Mouse (Mus musculus): ENCODE data around the gene Mlxip.

Gene Mlxip

GRCm38 (mm10) chr5:123436071-123436779, 41.6 kb downstream of the Mlxip start:
- no peak for DNase-seq (ENCODE audit: low spot score)

- DNase-seq (ENCODE audit: low spot score) = no peak
Observed at GRCm38 (mm10) chr5:123436780-123437175, 42.2 kb downstream of the Mlxip start.

- DNase-seq (ENCODE audit: low spot score) = no peak
Observed at GRCm38 (mm10) chr5:123438381-123438780, 43.8 kb downstream of the Mlxip start.

- DNase-seq (ENCODE audit: low spot score) = no peak
Observed at GRCm38 (mm10) chr5:123439312-123439711, 44.7 kb downstream of the Mlxip start.

- peak; percentile 26 for DNase-seq (ENCODE audit: low spot score)
Observed at GRCm38 (mm10) chr5:123439941-123440340, 45.3 kb downstream of the Mlxip start.

GRCm38 (mm10) chr5:123440664-123441063, 46.1 kb downstream of the Mlxip start:
- no peak for DNase-seq (ENCODE audit: low spot score)

GRCm38 (mm10) chr5:123442283-123442682, 47.7 kb downstream of the Mlxip start:
- DNase-seq (ENCODE audit: low spot score) = no peak

- DNase-seq (ENCODE audit: low spot score) = peak; percentile 55
Observed at GRCm38 (mm10) chr5:123444069-123444468, 49.5 kb downstream of the Mlxip start.

- DNase-seq (ENCODE audit: low spot score) = no peak
Observed at GRCm38 (mm10) chr5:123444849-123445334, 50.3 kb downstream of the Mlxip start.

GRCm38 (mm10) chr5:123451886-123452285, 57.3 kb downstream of the Mlxip start:
- DNase-seq (ENCODE audit: low spot score) = no peak

GRCm38 (mm10) chr5:123461420-123461819, 66.8 kb downstream of the Mlxip start:
- DNase-seq (ENCODE audit: low spot score) = no peak

GRCm38 (mm10) chr5:123464638-123465037, 70.0 kb downstream of the Mlxip start:
- no peak for DNase-seq (ENCODE audit: low spot score)

- no peak for DNase-seq (ENCODE audit: low spot score)
Observed at GRCm38 (mm10) chr5:123470784-123471400, 76.3 kb downstream of the Mlxip start.

- DNase-seq (ENCODE audit: low spot score) = no peak
Observed at GRCm38 (mm10) chr5:123473817-123474216, 79.2 kb downstream of the Mlxip start.

- no peak for DNase-seq (ENCODE audit: low spot score)
Observed at GRCm38 (mm10) chr5:123487659-123488395, 93.2 kb downstream of the Mlxip start.

GRCm38 (mm10) chr5:123489112-123489785, 94.7 kb downstream of the Mlxip start, which contains the start of the genes Lrrc43 and Il31:
Gene Lrrc43 (plus strand): TSS chr5:123489305.
Gene Il31 (minus strand): TSS chr5:123489489.
- DNase-seq (ENCODE audit: low spot score) = no peak

- no peak for DNase-seq (ENCODE audit: low spot score)
Observed at GRCm38 (mm10) chr5:123489935-123490334, 95.3 kb downstream of the Mlxip start.

- DNase-seq (ENCODE audit: low spot score) = no peak
Observed at GRCm38 (mm10) chr5:123499717-123500116, 105.1 kb downstream of the Mlxip start.

- DNase-seq (ENCODE audit: low spot score) = no peak
Observed at GRCm38 (mm10) chr5:123501973-123502372, 107.4 kb downstream of the Mlxip start.

Measured in ovary, postnatal 36 days (tissue).